In the genomic region with DNA sequence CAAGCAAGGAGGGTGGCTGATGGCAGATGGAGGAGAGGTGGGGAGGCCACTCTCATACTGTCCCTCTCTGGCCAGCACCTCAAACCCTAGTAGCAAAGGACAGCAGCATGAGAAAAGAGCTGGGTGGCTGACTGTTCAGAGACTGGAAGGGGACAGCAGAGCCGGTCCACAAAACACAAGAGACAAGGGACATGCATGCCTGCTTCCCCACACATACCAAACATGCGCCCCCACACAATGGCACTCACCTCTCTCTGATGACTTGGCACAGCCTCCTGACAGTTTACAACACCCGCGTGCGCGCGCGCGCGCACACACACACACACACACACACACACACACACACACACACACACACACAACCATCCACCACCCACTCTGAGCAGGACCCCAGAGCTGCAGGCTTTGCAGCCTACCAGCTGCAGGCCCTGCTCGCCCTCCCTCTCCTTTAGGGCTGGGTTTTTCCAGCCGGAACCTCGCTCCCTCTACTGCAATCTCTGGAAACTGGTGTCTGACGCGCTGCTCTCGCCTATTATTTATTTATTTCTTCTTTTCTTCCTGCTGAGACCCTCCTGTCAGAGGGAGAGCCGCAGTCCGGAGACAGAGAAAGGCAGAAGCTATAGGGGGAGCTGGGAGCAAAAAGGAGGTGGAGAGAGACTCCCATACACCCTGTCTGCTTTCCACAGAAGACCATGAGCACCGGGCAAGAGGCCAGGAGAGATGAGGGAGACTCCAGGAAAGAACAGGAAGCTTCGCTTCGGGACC, we compare ENCODE assay signal across 9 mouse cellular contexts. TPM values are rescaled to one million over a fixed set of nuclear protein-coding genes. Genes with fewer than 3 reads are reported as not detected.
A peak's percentile ranks its signal among the peaks of the same experiment; 100 is the strongest.
DNase-seq lines count a peak whose midpoint lies in the region; ATAC-seq and TF ChIP-seq lines count a peak whose summit lies in the region.
"Had no signal": no experiment of that assay in that cellular context is flagged by ENCODE, and none has a peak within 500 bp of the region (broad histone marks: within the 10 kb centered on the region; RNA-seq: fewer than 3 reads in every experiment).

No protein-coding gene starts in this region.

- H3K9me3 ChIP-seq in heart, embryonic 16.5 days (replicated peaks; ENCODE audit: control insufficient read depth, low read length): no peaks in the 10 kb centered on the region

- no peaks in the 10 kb centered on the region for H3K79me2 ChIP-seq in heart, adult 2 months (replicated peaks; ENCODE audit: control insufficient read depth, insufficient read depth, low read length)

- no peak overlapping the region for H3K27ac ChIP-seq in heart, adult 2 months
- no peak overlapping the region for H3K27ac ChIP-seq in heart, embryonic 16.5 days (ENCODE audit: low read length)

- no peaks in the 10 kb centered on the region for H3K36me3 ChIP-seq in heart, adult 2 months (ENCODE audit: control insufficient read depth, insufficient read depth, low read length)
- H3K36me3 ChIP-seq in heart, embryonic 16.5 days (ENCODE audit: control insufficient read depth, insufficient read depth): no peaks in the 10 kb centered on the region

- H3K4me3 ChIP-seq in heart, adult 2 months: no peak overlapping the region
- H3K4me3 ChIP-seq in heart, embryonic 16.5 days (ENCODE audit: low read length): peak overlapping the region; percentile 41

- intact Hi-C loops in heart, adult 2 months (cut with DNase I): no loop called here
- intact Hi-C loops in heart, postnatal 25 days (cut with DNase I): no loop called here

- no peak for TF ChIP-seq POLR2A in heart, adult 2 months (IDR thresholded peaks at IDR 0.05; ENCODE audit: insufficient read depth, low read depth, low read length)

- no peak for TF ChIP-seq CTCF in heart, adult 2 months (IDR thresholded peaks at IDR 0.05)

- DNase-seq in heart, adult 2 months: peak; percentile 15 to 34
- no peak for DNase-seq in heart, postnatal 25 days (ENCODE audit: low spot score)
- peak; percentile 81 for DNase-seq in cerebellum, adult 9-11 months
- DNase-seq in kidney, postnatal 36 days: peak; percentile 37 to 65
- peak; percentile 9 for DNase-seq in lung, postnatal 36 days
- DNase-seq in right cerebral cortex, postnatal 25 days: peak; percentile 36
- no peak for DNase-seq in spleen, adult 18-20 months

- H3K27me3 ChIP-seq in heart, adult 2 months (ENCODE audit: control insufficient read depth, insufficient read depth, low read length): no peaks in the 10 kb centered on the region
- H3K27me3 ChIP-seq in heart, embryonic 16.5 days (ENCODE audit: control insufficient read depth, insufficient read depth, low read length): no peaks in the 10 kb centered on the region
- H3K27me3 ChIP-seq: CH12.LX had no signal

- 33% methylated on average over 21 of the region's 21 CpGs for WGBS in heart, adult 2 months
- WGBS in heart, embryonic 16.5 days: 31% methylated on average over 21 of the region's 21 CpGs

- no peaks in the 10 kb centered on the region for H3K4me1 ChIP-seq in heart, adult 2 months (ENCODE audit: control insufficient read depth, insufficient read depth, low read length)
- peaks cover 11% of the 10 kb centered on the region for H3K4me1 ChIP-seq in heart, embryonic 16.5 days (ENCODE audit: control insufficient read depth, insufficient read depth, low read length)

- H3K4me2 ChIP-seq in heart, embryonic 16.5 days (ENCODE audit: low read depth, low read length): peak overlapping the region; percentile 62

- peak overlapping the region; percentile 6; the same call in 1 of the 2 replicates for H3K9ac ChIP-seq in heart, adult 2 months (ENCODE audit: low read depth, low read length)
- peak overlapping the region; percentile 65 for H3K9ac ChIP-seq in heart, embryonic 16.5 days (ENCODE audit: low read length)

- ATAC-seq in heart, embryonic 16.5 days (replicated peaks; ENCODE audit: extremely low read depth, insufficient read depth, low FRiP score): peak; percentile 70

- no peak for TF ChIP-seq EP300 in heart, adult 2 months (IDR thresholded peaks at IDR 0.05; ENCODE audit: insufficient read depth, low read depth, low read length)

RNA-seq across cellular contexts. Expression of gene Nrip2, which starts 0.5 kb away (rescaled TPM):
- 1 to 10 TPM; 1.6 to 2.4 TPM for total RNA-seq in heart, adult 2 months (2021)
- polyA plus RNA-seq in heart, adult 2 months (2012; rRNA removed): 2.6 and 3.6 TPM in 2 replicates
- 1 to 10 TPM; 1.1 to 2.4 TPM for total RNA-seq in heart, postnatal 25 days (2021)
- polyA plus RNA-seq in heart, embryonic 16.5 days (2015; fragmentation: Nextera tagmentation; extraction: Ambion mirVana): 3.4 and 4.1 TPM in 2 replicates

RNA-seq across cellular contexts. Expression of gene Gm44596, which starts 24.3 kb away (rescaled TPM):
- not detected for total RNA-seq in heart, adult 2 months (2021)
- polyA plus RNA-seq in heart, adult 2 months (2012; rRNA removed): not detected in 2 replicates
- not detected for total RNA-seq in heart, postnatal 25 days (2021)
- not detected in 2 replicates for polyA plus RNA-seq in heart, embryonic 16.5 days (2015; fragmentation: Nextera tagmentation; extraction: Ambion mirVana)
- total RNA-seq: CH12.LX had no signal

RNA-seq across cellular contexts. Expression of gene Tex52, which starts 24.3 kb away (rescaled TPM):
- total RNA-seq in heart, adult 2 months (2021): not detected
- 0.12 TPM in 1 of 2 replicates, not detected in the other for polyA plus RNA-seq in heart, adult 2 months (2012; rRNA removed)
- not detected for total RNA-seq in heart, postnatal 25 days (2021)
- polyA plus RNA-seq in heart, embryonic 16.5 days (2015; fragmentation: Nextera tagmentation; extraction: Ambion mirVana): 0.14 and 0.22 TPM in 2 replicates
- total RNA-seq: CH12.LX had no signal

RNA-seq across cellular contexts. Expression of gene Itfg2, which starts 25.1 kb away (rescaled TPM):
- 10 to 100 TPM; 17.0 to 21.2 TPM for total RNA-seq in heart, adult 2 months (2021)
- 11.9 and 21.5 TPM in 2 replicates for polyA plus RNA-seq in heart, adult 2 months (2012; rRNA removed)
- total RNA-seq in heart, postnatal 25 days (2021): 10 to 100 TPM; 17.1 to 18.8 TPM
- 28.4 and 35.6 TPM in 2 replicates for polyA plus RNA-seq in heart, embryonic 16.5 days (2015; fragmentation: Nextera tagmentation; extraction: Ambion mirVana)

RNA-seq across cellular contexts. Expression of gene Foxm1, which starts 36.8 kb away (rescaled TPM):
- under 1 TPM; 0.65 to 0.89 TPM for total RNA-seq in heart, adult 2 months (2021)
- polyA plus RNA-seq in heart, adult 2 months (2012; rRNA removed): 0.80 and 1.6 TPM in 2 replicates
- 1 to 10 TPM; 1.5 to 1.6 TPM for total RNA-seq in heart, postnatal 25 days (2021)
- 26.3 and 26.4 TPM in 2 replicates for polyA plus RNA-seq in heart, embryonic 16.5 days (2015; fragmentation: Nextera tagmentation; extraction: Ambion mirVana)

Comparison
In these comparisons a context has a peak if more than half of its experiments do, and no peak if none do; other contexts are left out.
1. DNase-seq: peak in heart, adult 2 months (2 of 2), cerebellum, adult 9-11 months (single experiment), kidney, postnatal 36 days (2 of 2), lung, postnatal 36 days (single experiment) and right cerebral cortex, postnatal 25 days (single experiment); none in heart, postnatal 25 days (single experiment) and spleen, adult 18-20 months (0 of 2).